Mouse (Mus musculus): ENCODE data around the gene Kif2c.

Gene Kif2c

DNA sequence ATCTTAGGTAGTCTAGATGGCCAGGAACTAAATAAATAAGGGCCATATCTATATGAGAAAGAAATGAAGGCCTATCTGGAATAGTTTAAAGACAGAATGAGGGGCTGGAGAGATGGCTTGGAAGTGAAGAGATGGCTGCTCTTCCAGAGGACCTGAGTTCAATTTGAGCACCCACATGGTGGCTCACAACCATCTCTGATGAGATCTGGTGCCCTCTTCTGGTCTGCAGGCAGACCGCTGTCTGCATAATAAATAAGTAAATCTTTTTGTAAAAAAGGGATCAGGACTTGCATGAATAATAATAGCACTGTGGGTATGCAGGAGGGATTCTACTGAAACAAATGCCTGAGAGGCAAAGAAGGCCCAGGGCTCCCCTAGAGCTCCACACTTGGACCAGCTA, 69.2 kb downstream of the Kif2c start:
- no peak for DNase-seq

DNA sequence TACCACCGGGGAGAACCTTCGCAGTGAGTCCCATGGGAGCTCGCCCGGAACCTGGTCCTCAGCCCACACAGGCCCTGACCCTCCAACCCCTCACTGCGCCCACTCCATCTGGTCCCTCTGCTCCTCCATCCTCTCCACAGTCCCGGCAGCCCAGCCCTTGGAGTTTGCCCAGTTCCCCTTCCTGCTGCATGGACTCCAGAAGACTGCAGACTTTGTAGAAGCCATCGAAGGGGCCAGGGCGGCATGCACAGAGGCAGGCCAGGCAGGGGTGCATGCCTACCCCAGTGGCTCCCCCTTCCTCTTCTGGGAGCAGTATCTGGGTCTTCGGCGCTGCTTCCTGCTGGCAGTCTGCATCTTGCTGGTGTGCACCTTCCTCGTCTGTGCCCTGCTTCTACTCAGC, 71.5 kb downstream of the Kif2c start:
- no peak for DNase-seq

DNA sequence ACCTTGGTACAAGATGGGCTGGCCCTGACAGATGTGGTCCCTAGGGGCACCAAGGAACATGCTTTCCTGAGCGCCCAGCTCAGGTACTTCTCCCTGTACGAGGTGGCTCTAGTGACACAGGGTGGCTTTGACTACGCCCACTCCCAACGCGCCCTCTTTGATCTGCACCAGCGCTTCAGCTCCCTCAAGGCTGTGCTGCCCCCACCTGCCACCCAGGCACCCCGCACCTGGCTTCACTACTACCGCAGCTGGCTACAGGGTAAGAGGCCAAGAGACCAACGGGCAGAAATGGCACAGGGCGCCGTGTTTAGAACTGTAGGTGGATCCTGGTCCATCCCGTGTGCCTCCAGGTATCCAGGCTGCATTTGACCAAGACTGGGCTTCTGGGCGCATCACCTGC, 72.2 kb downstream of the Kif2c start:
- no peak for DNase-seq
